Mouse (Mus musculus) adrenal gland, postnatal 25 days (tissue): ENCODE measurements around the gene Pphln1. TPM values are rescaled to one million over a fixed set of nuclear protein-coding genes. Genes with fewer than 3 reads are reported as not detected.

Experiments
- total RNA-seq: library from RNA; stranded (reverse); gene quantifications from 2 replicates; pipeline ENCODE4 v1.2.3, GENCODE M21; 2021

The Pphln1 gene
- total RNA-seq, 1 experiment from 2014 or later = 39.0 TPM

Other genes starting within 250 kb of the Pphln1 start
- gene Gxylt1, start 123.2 kb upstream of the Pphln1 start, total RNA-seq = 35.6 and 37.9 TPM in 2 replicates
- 36.5 and 42.2 TPM in 2 replicates for gene Yaf2, start 61.4 kb upstream of the Pphln1 start, total RNA-seq
- gene Zcrb1, start within 50 bp of the Pphln1 start, total RNA-seq = 86.4 and 112 TPM in 2 replicates
- 17.0 and 18.2 TPM in 2 replicates for gene Prickle1, start 197.5 kb downstream of the Pphln1 start, total RNA-seq